Mouse (Mus musculus) liver, embryonic 16.5 days (tissue): ENCODE data around the gene Prrc2a. TPM values are rescaled to one million over a fixed set of nuclear protein-coding genes. Genes with fewer than 3 reads are reported as not detected.
A peak's percentile ranks its signal among the peaks of the same experiment; 100 is the strongest.

ENCODE experiments used
- ATAC-seq: fragments of 200-750 bp; cut with Nextera tagmentation; 2 replicates; pipeline ENCODE4 v1.8.0; 2017; ENCODE audit warnings: low read depth, mild to moderate bottlenecking, moderate number of reproducible peaks, moderate library complexity
- H3K27ac ChIP-seq: fragments of 300-500 bp; sonication (generic); 2 replicates; pipeline ENCODE4 v1.5.1; 2014; ENCODE audit warnings: mild to moderate bottlenecking, low read length
- H3K27me3 ChIP-seq: fragments of 300-500 bp; sonication (generic); 2 replicates; pipeline ENCODE4 v1.6.1; 2014; ENCODE audit warnings: low read depth, low read length, mixed read lengths; ENCODE audit not compliant: control insufficient read depth, insufficient read depth
- H3K36me3 ChIP-seq: fragments of 300-500 bp; sonication (generic); 2 replicates; pipeline ENCODE4 v1.6.1; 2014; ENCODE audit warnings: mild to moderate bottlenecking; ENCODE audit not compliant: control insufficient read depth, insufficient read depth
- H3K4me1 ChIP-seq: fragments of 300-500 bp; sonication (generic); 2 replicates; pipeline ENCODE4 v1.6.1; 2014; ENCODE audit warnings: low read depth, low read length, mixed read lengths; ENCODE audit not compliant: control insufficient read depth
- H3K4me2 ChIP-seq: fragments of 300-500 bp; sonication (generic); 2 replicates; pipeline ENCODE4 v1.6.1; 2014; ENCODE audit warnings: low read depth, low read length, mixed read lengths
- H3K4me3 ChIP-seq: fragments of 300-500 bp; sonication (generic); 2 replicates; pipeline ENCODE4 v1.5.1; 2014; ENCODE audit warnings: low read depth, mild to moderate bottlenecking, low read length
- H3K9ac ChIP-seq: fragments of 300-500 bp; sonication (generic); 2 replicates; pipeline ENCODE4 v1.6.1; 2014; ENCODE audit warnings: low read depth, low read length
- H3K9me3 ChIP-seq: fragments of 300-500 bp; sonication (generic); replicated peaks from 2 replicates; pipeline ENCODE4 v1.6.1; 2016; ENCODE audit warnings: low read length; ENCODE audit not compliant: control insufficient read depth
- WGBS: fragments of 180-500 bp; shearing (Covaris S2); extraction: QIAGEN DNeasy Blood & Tissue Kit; methylation state at CpG from one replicate; pipeline ENCODE4 v1.1.7; 2014; ENCODE audit not compliant: insufficient replicate concordance; 5-methylcytosine and 5-hydroxymethylcytosine counted together
- polyA plus RNA-seq: library from polyadenylated mRNA; unstranded; fragments of >200 nt; fragmentation: Nextera tagmentation; extraction: Ambion mirVana; gene quantifications from 2 replicates; pipeline ENCODE4 v1.2.1, GENCODE M21; 2015

Prrc2a gene
- polyA plus RNA-seq, 1 experiment from 2014 or later: 45.0 TPM

- Histone ChIP-seq H3K9ac (peak within 1 kb of the TSS; percentile 55), H3K4me2 (peak within 1 kb of the TSS; percentile 76), H3K27ac (peak within 1 kb of the TSS; percentile 34), H3K4me3 (peak within 1 kb of the TSS; percentile 55), H3K27me3 (peaks cover 31% of the 10 kb centered on the region), H3K9me3 (no peaks in the 10 kb centered on the region), H3K4me1 (peaks cover 12% of the 10 kb centered on the region), H3K36me3 (no peaks in the 10 kb centered on the region)
- 37% methylated on average over 27 of the region's 28 CpGs for WGBS
- ATAC-seq: no peak
Measured at GRCm38 (mm10) chr17:35193881-35194843, 29.5 kb upstream of the Prrc2a start, which contains the start of gene Ltb. Ltb (plus strand) TSS chr17:35194439.

GRCm38 (mm10) chr17:35192924-35193323 lies 28.2 kb upstream of the Prrc2a start:
- H3K4me1 ChIP-seq: peaks cover 12% of the 10 kb centered on the region
- no peaks in the 10 kb centered on the region for H3K36me3 ChIP-seq
- H3K9ac ChIP-seq: no peak overlapping the region
- H3K27me3 ChIP-seq: peaks cover 31% of the 10 kb centered on the region
- WGBS: 40% methylated on average over 5 of the region's 5 CpGs
- H3K27ac ChIP-seq: peak overlapping the region; percentile 64
- no peak overlapping the region for H3K4me3 ChIP-seq
- no peak overlapping the region for H3K4me2 ChIP-seq
- no peaks in the 10 kb centered on the region for H3K9me3 ChIP-seq
- ATAC-seq: no peak

- Histone ChIP-seq H3K4me3 (no peak overlapping the region), H3K27me3 (peaks cover 28% of the 10 kb centered on the region), H3K9me3 (no peaks in the 10 kb centered on the region), H3K4me2 (no peak overlapping the region), H3K4me1 (peaks cover 12% of the 10 kb centered on the region), H3K36me3 (no peaks in the 10 kb centered on the region), H3K9ac (no peak overlapping the region), H3K27ac (no peak overlapping the region; the same call in 1 of the 2 replicates)
- WGBS: 38% methylated on average over 2 of the region's 2 CpGs
- ATAC-seq: no peak
Measured at GRCm38 (mm10) chr17:35191723-35192122, 27.0 kb upstream of the Prrc2a start.

- Histone ChIP-seq H3K27ac (peak overlapping the region; percentile 80), H3K9ac (no peak overlapping the region), H3K9me3 (no peaks in the 10 kb centered on the region), H3K4me1 (peaks cover 14% of the 10 kb centered on the region), H3K4me3 (no peak overlapping the region), H3K4me2 (no peak overlapping the region), H3K27me3 (peaks cover 12% of the 10 kb centered on the region), H3K36me3 (no peaks in the 10 kb centered on the region)
- no peak for ATAC-seq
- 12% methylated on average over 4 of the region's 4 CpGs for WGBS
Measured at GRCm38 (mm10) chr17:35190096-35190495, 25.4 kb upstream of the Prrc2a start.

GRCm38 (mm10) chr17:35189186-35189585 lies 24.5 kb upstream of the Prrc2a start:
- no peak overlapping the region for H3K4me3 ChIP-seq
- H3K27me3 ChIP-seq: peaks cover 3% of the 10 kb centered on the region
- 0 out of 2 replicates have a peak overlapping the region, but pooled peaks have one; percentile 0 for H3K4me2 ChIP-seq
- peak overlapping the region; percentile 80 for H3K27ac ChIP-seq
- ATAC-seq: peak; percentile 20; the same call in 1 of the 2 replicates
- no peaks in the 10 kb centered on the region for H3K36me3 ChIP-seq
- peaks cover 11% of the 10 kb centered on the region for H3K4me1 ChIP-seq
- 3% methylated on average over 1 of the region's 1 CpGs for WGBS
- H3K9ac ChIP-seq: no peak overlapping the region
- H3K9me3 ChIP-seq: no peaks in the 10 kb centered on the region

GRCm38 (mm10) chr17:35187959-35188610 lies 23.4 kb upstream of the Prrc2a start, which contains the start of gene Lst1:
Lst1 (minus strand) TSS chr17:35188439.
- WGBS: 28% methylated on average over 7 of the region's 7 CpGs
- no peaks in the 10 kb centered on the region for H3K9me3 ChIP-seq
- H3K4me2 ChIP-seq: peak within 1 kb of the TSS; percentile 30; the same call in 1 of the 2 replicates
- no peak for ATAC-seq
- H3K27ac ChIP-seq: peak within 1 kb of the TSS; percentile 80
- no peaks in the 10 kb centered on the region for H3K27me3 ChIP-seq
- H3K9ac ChIP-seq: no peak within 1 kb of the TSS
- no peaks in the 10 kb centered on the region for H3K36me3 ChIP-seq
- peaks cover 11% of the 10 kb centered on the region for H3K4me1 ChIP-seq
- peak within 1 kb of the TSS; percentile 32 for H3K4me3 ChIP-seq

GRCm38 (mm10) chr17:35187345-35187744 lies 22.6 kb upstream of the Prrc2a start:
- H3K4me1 ChIP-seq: peaks cover 11% of the 10 kb centered on the region
- H3K9me3 ChIP-seq: no peaks in the 10 kb centered on the region
- ATAC-seq: no peak
- H3K4me2 ChIP-seq: peak overlapping the region; percentile 30; the same call in 1 of the 2 replicates
- peak overlapping the region; percentile 56 for H3K4me3 ChIP-seq
- no peaks in the 10 kb centered on the region for H3K36me3 ChIP-seq
- no peaks in the 10 kb centered on the region for H3K27me3 ChIP-seq
- 52% methylated on average over 4 of the region's 4 CpGs for WGBS
- H3K9ac ChIP-seq: no peak overlapping the region
- H3K27ac ChIP-seq: peak overlapping the region; percentile 80

- Histone ChIP-seq H3K4me1 (peaks cover 11% of the 10 kb centered on the region), H3K27ac (peak overlapping the region; percentile 67; the same call in 1 of the 2 replicates), H3K9me3 (no peaks in the 10 kb centered on the region), H3K4me2 (peak overlapping the region; percentile 54), H3K9ac (peak overlapping the region; percentile 15; the same call in 1 of the 2 replicates), H3K36me3 (no peaks in the 10 kb centered on the region), H3K4me3 (peak overlapping the region; percentile 56), H3K27me3 (no peaks in the 10 kb centered on the region)
- 0 out of 2 replicates have a peak, but pooled peaks have one; percentile 16 for ATAC-seq
- WGBS: 0% methylated on average over 4 of the region's 4 CpGs
Measured at GRCm38 (mm10) chr17:35186681-35187080, 22.0 kb upstream of the Prrc2a start.
